Mouse (Mus musculus) hindbrain, embryonic 11.5 days (tissue): ENCODE data around the gene Sema5a. TPM values are rescaled to one million over a fixed set of nuclear protein-coding genes. Genes with fewer than 3 reads are reported as not detected.

ENCODE experiments used
- ATAC-seq: fragments of 200-750 bp; cut with Nextera tagmentation; 2 replicates; pipeline ENCODE4 v1.8.0; 2017; ENCODE audit warnings: mild to moderate bottlenecking, moderate TSS enrichment, moderate library complexity; ENCODE audit not compliant: low FRiP score
- DNase-seq: peaks from one replicate; pipeline ENCODE4 v3.0.0-alpha.2; 2015; ENCODE audit warnings: low spot score
- H3K27ac ChIP-seq: fragments of 300-500 bp; sonication (generic); 2 replicates; pipeline ENCODE4 v1.5.1; 2014; ENCODE audit warnings: mild to moderate bottlenecking, low read depth, low read length
- H3K27me3 ChIP-seq: fragments of 300-500 bp; sonication (generic); 2 replicates; pipeline ENCODE4 v1.6.1; 2014; ENCODE audit warnings: mild to moderate bottlenecking, low read length, moderate library complexity, mixed read lengths; ENCODE audit not compliant: control insufficient read depth, insufficient read depth
- H3K36me3 ChIP-seq: fragments of 300-500 bp; sonication (generic); 2 replicates; pipeline ENCODE4 v1.6.1; 2014; ENCODE audit warnings: mild to moderate bottlenecking, low read length, moderate library complexity, mixed read lengths; ENCODE audit not compliant: control insufficient read depth, insufficient read depth
- H3K4me1 ChIP-seq: fragments of 300-500 bp; sonication (generic); replicated peaks from 2 replicates; pipeline ENCODE4 v1.6.1; 2014; ENCODE audit warnings: low read length, mixed read lengths; ENCODE audit not compliant: control insufficient read depth, insufficient read depth
- H3K4me2 ChIP-seq: fragments of 300-500 bp; sonication (generic); replicated peaks from 2 replicates; pipeline ENCODE4 v1.6.1; 2014; ENCODE audit warnings: mild to moderate bottlenecking, low read depth, low read length
- H3K4me3 ChIP-seq: fragments of 300-500 bp; sonication (generic); 2 replicates; pipeline ENCODE4 v1.5.1; 2014; ENCODE audit warnings: low read depth, low read length
- H3K9ac ChIP-seq: fragments of 300-500 bp; sonication (generic); 2 replicates; pipeline ENCODE4 v1.6.1; 2014; ENCODE audit warnings: low read depth, low read length
- H3K9me3 ChIP-seq: fragments of 300-500 bp; sonication (generic); 2 replicates; pipeline ENCODE4 v1.6.1; 2016; ENCODE audit warnings: low read length; ENCODE audit not compliant: control insufficient read depth
- WGBS: fragments of 180-500 bp; shearing (Covaris S2); extraction: QIAGEN DNeasy Blood & Tissue Kit; methylation state at CpG from one replicate; pipeline ENCODE4 v1.1.7; 2014; 5-methylcytosine and 5-hydroxymethylcytosine counted together
- polyA plus RNA-seq: library from polyadenylated mRNA; unstranded; fragments of >200 nt; fragmentation: Nextera tagmentation; extraction: Ambion mirVana; gene quantifications from 2 replicates; pipeline ENCODE4 v1.2.1, GENCODE M21; 2014

The Sema5a gene
- polyA plus RNA-seq, 1 experiment from 2014 or later: 7.5 TPM

GRCm38 (mm10) chr15:32376326-32376725 is 131.7 kb downstream of the Sema5a start:
- no peaks in the 10 kb centered on the region for H3K4me1 ChIP-seq
- no peaks in the 10 kb centered on the region for H3K36me3 ChIP-seq
- H3K9me3 ChIP-seq: no peaks in the 10 kb centered on the region
- no peaks in the 10 kb centered on the region for H3K27me3 ChIP-seq
- H3K27ac ChIP-seq: no peak overlapping the region
- DNase-seq: no peak
- no peak for ATAC-seq
- no peak overlapping the region for H3K4me3 ChIP-seq
- WGBS: 96% methylated on average over 5 of the region's 5 CpGs
- H3K4me2 ChIP-seq: no peak overlapping the region
- H3K9ac ChIP-seq: no peak overlapping the region

- Histone ChIP-seq H3K27me3 (no peaks in the 10 kb centered on the region), H3K4me2 (no peak overlapping the region), H3K27ac (no peak overlapping the region), H3K9me3 (no peaks in the 10 kb centered on the region), H3K4me1 (no peaks in the 10 kb centered on the region), H3K9ac (no peak overlapping the region), H3K36me3 (no peaks in the 10 kb centered on the region), H3K4me3 (no peak overlapping the region)
- no peak for ATAC-seq
- no peak for DNase-seq
- WGBS: 92% methylated on average over 3 of the region's 3 CpGs
Measured at GRCm38 (mm10) chr15:32377781-32378180, 133.2 kb downstream of the Sema5a start.

GRCm38 (mm10) chr15:32380311-32380710 is 135.7 kb downstream of the Sema5a start:
- H3K4me1 ChIP-seq: no peaks in the 10 kb centered on the region
- ATAC-seq: no peak
- H3K9ac ChIP-seq: no peak overlapping the region
- H3K27ac ChIP-seq: no peak overlapping the region
- H3K27me3 ChIP-seq: no peaks in the 10 kb centered on the region
- no peak overlapping the region for H3K4me2 ChIP-seq
- H3K36me3 ChIP-seq: no peaks in the 10 kb centered on the region
- H3K4me3 ChIP-seq: no peak overlapping the region
- DNase-seq: no peak
- 84% methylated on average over 3 of the region's 3 CpGs for WGBS
- H3K9me3 ChIP-seq: no peaks in the 10 kb centered on the region

- no peaks in the 10 kb centered on the region for H3K4me1 ChIP-seq
- no peak overlapping the region for H3K4me3 ChIP-seq
- H3K9ac ChIP-seq: no peak overlapping the region
- 84% methylated on average over 4 of the region's 4 CpGs for WGBS
- no peak overlapping the region for H3K27ac ChIP-seq
- H3K4me2 ChIP-seq: no peak overlapping the region
- DNase-seq: no peak
- no peaks in the 10 kb centered on the region for H3K9me3 ChIP-seq
- ATAC-seq: no peak
- H3K27me3 ChIP-seq: no peaks in the 10 kb centered on the region
- H3K36me3 ChIP-seq: no peaks in the 10 kb centered on the region
Measured at GRCm38 (mm10) chr15:32382930-32383481, 138.4 kb downstream of the Sema5a start.

- Histone ChIP-seq H3K4me3 (no peak overlapping the region), H3K27ac (no peak overlapping the region), H3K4me1 (no peaks in the 10 kb centered on the region), H3K36me3 (no peaks in the 10 kb centered on the region), H3K27me3 (no peaks in the 10 kb centered on the region), H3K4me2 (no peak overlapping the region), H3K9ac (no peak overlapping the region), H3K9me3 (no peaks in the 10 kb centered on the region)
- ATAC-seq (no peak), DNase-seq (no peak)
- WGBS: 89% methylated on average over 3 of the region's 3 CpGs
Measured at GRCm38 (mm10) chr15:32396241-32396890, 151.8 kb downstream of the Sema5a start.

GRCm38 (mm10) chr15:32397064-32397463 is 152.5 kb downstream of the Sema5a start:
- Histone ChIP-seq H3K36me3 (no peaks in the 10 kb centered on the region), H3K4me2 (no peak overlapping the region), H3K27ac (no peak overlapping the region), H3K4me3 (no peak overlapping the region), H3K4me1 (no peaks in the 10 kb centered on the region), H3K9ac (no peak overlapping the region), H3K27me3 (no peaks in the 10 kb centered on the region), H3K9me3 (no peaks in the 10 kb centered on the region)
- WGBS: 87% methylated on average over 3 of the region's 3 CpGs
- ATAC-seq (no peak), DNase-seq (no peak)

GRCm38 (mm10) chr15:32398721-32399120 is 154.1 kb downstream of the Sema5a start:
- Histone ChIP-seq H3K9ac (no peak overlapping the region), H3K27me3 (no peaks in the 10 kb centered on the region), H3K4me2 (no peak overlapping the region), H3K36me3 (no peaks in the 10 kb centered on the region), H3K4me1 (no peaks in the 10 kb centered on the region), H3K4me3 (no peak overlapping the region), H3K9me3 (no peaks in the 10 kb centered on the region), H3K27ac (no peak overlapping the region)
- 93% methylated on average over 1 of the region's 1 CpGs for WGBS
- DNase-seq: no peak
- no peak for ATAC-seq

- Histone ChIP-seq H3K9ac (no peak overlapping the region), H3K36me3 (no peaks in the 10 kb centered on the region), H3K4me2 (no peak overlapping the region), H3K9me3 (no peaks in the 10 kb centered on the region), H3K4me1 (no peaks in the 10 kb centered on the region), H3K27me3 (no peaks in the 10 kb centered on the region), H3K4me3 (no peak overlapping the region), H3K27ac (no peak overlapping the region)
- no peak for ATAC-seq
- no peak for DNase-seq
- 76% methylated on average over 5 of the region's 5 CpGs for WGBS
Measured at GRCm38 (mm10) chr15:32401909-32402527, 157.4 kb downstream of the Sema5a start.

GRCm38 (mm10) chr15:32403321-32403720 is 158.7 kb downstream of the Sema5a start:
- Histone ChIP-seq H3K9ac (no peak overlapping the region), H3K9me3 (no peaks in the 10 kb centered on the region), H3K4me1 (no peaks in the 10 kb centered on the region), H3K27ac (no peak overlapping the region), H3K36me3 (no peaks in the 10 kb centered on the region), H3K27me3 (no peaks in the 10 kb centered on the region), H3K4me3 (no peak overlapping the region), H3K4me2 (no peak overlapping the region)
- 87% methylated on average over 8 of the region's 8 CpGs for WGBS
- ATAC-seq (no peak), DNase-seq (no peak)
